Mouse (Mus musculus): ENCODE data around the gene Tmem160. TPM values are rescaled to one million over a fixed set of nuclear protein-coding genes. Genes with fewer than 3 reads are reported as not detected.

Tmem160 gene
- polyA plus RNA-seq (2016; fragmentation: Nextera tagmentation; extraction: Ambion mirVana) = 57.7 and 66.8 TPM in 2 replicates

DNA sequence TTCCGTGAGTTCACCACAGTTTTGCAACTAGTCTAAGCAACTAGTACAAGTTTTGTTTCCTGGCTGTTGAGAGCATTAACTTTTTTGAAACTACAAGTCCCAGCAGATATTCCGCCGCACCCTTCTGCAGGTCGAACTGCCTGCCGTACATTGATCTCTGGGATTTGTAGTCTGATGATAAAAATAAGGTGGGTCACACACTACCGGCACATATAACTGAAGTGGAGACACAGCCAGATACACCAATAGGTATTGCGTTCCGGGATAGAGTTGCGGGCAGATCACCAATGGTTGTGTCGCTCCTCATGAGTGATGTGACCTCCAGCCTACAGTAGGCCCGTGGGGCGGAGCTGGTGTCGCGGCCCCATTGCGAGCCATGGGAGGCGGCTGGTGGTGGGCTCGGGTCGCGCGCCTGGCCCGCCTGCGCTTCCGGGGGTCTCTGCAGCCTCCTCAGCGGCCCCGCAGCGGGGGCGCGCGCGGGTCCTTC is at the start of gene Tmem160:
TSS of gene Tmem160 (plus strand) at position 193 of the 487 bp plus-strand sequence.
- ATAC-seq (ENCODE audit: insufficient number of reproducible peaks, insufficient read depth, low FRiP score, low TSS enrichment) = peak; percentile 97
- H3K36me3 ChIP-seq = peaks cover 9% of the 10 kb centered on the region; the same call in 1 of the 2 replicates
- peak within 1 kb of the TSS; percentile 62; the same call in 1 of the 2 replicates for H3K9ac ChIP-seq
- WGBS = under 1% methylated on average over 25 of the region's 30 CpGs
- H3K4me2 ChIP-seq (replicated peaks) = peak within 1 kb of the TSS; percentile 63
- H3K9me3 ChIP-seq = no peaks in the 10 kb centered on the region
- H3K4me3 ChIP-seq = peak within 1 kb of the TSS; percentile 71
- peak within 1 kb of the TSS; percentile 24; the same call in 1 of the 2 replicates for H3K27ac ChIP-seq
- peaks cover 7% of the 10 kb centered on the region for H3K4me1 ChIP-seq
- no peaks in the 10 kb centered on the region for H3K27me3 ChIP-seq

DNA sequence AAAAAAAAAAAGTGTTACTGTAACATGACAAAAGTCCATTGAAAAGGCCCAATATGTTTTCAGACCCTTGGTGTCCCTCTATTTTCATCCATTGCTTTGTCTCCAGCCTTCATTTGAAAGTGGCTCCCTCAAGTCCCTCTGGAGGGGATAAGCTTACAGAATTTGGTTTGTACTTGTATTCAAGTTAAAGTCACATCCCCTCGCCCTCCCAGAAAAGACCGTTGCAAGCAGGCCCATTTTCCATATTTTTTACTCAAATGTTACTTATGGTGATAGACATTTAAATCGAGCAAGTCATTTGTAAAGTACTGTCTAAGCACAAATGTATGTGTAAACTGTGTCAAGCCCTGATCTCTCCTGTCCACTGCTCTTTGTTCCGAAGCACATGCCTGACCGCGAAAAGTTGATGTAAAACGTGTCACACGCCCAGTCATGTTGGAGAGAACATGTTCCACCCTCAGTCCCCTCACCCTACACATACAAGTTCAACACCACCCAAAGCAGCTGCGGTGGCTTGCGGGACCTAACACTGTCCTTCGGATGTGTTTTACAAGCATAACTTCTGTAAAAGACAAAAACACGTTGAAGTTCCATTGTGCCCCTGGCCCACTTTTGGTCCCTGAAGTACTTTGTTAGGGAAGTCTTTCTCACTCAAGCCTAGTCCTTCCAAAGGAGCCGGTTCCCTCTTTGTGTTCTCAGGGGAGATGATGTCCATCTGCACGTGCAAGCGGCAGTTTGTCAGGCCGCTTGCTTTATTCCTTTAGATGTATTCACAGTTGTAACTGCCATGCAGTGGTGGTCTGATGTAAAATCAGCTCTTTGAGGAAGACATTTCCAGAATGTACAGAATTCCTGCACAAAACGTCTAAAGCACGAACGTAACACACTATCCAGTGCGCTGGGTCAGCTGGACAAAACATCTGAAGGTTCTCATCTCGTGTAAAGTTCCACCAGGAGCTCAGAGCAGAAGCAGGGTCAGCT is 49.3 kb upstream of the Tmem160 start:
- WGBS = 46% methylated on average over 21 of the region's 21 CpGs
- peak overlapping the region; percentile 100 for H3K27ac ChIP-seq
- H3K4me3 ChIP-seq = peak overlapping the region; percentile 91
- peaks cover 35% of the 10 kb centered on the region for H3K4me1 ChIP-seq
- no peak for ATAC-seq (ENCODE audit: insufficient number of reproducible peaks, insufficient read depth, low FRiP score, low TSS enrichment)
- H3K9ac ChIP-seq = peak overlapping the region; percentile 99
- H3K4me2 ChIP-seq (replicated peaks) = peak overlapping the region; percentile 72
- no peaks in the 10 kb centered on the region for H3K27me3 ChIP-seq
- H3K9me3 ChIP-seq = no peaks in the 10 kb centered on the region
- no peaks in the 10 kb centered on the region; the same call in 1 of the 2 replicates for H3K36me3 ChIP-seq

DNA sequence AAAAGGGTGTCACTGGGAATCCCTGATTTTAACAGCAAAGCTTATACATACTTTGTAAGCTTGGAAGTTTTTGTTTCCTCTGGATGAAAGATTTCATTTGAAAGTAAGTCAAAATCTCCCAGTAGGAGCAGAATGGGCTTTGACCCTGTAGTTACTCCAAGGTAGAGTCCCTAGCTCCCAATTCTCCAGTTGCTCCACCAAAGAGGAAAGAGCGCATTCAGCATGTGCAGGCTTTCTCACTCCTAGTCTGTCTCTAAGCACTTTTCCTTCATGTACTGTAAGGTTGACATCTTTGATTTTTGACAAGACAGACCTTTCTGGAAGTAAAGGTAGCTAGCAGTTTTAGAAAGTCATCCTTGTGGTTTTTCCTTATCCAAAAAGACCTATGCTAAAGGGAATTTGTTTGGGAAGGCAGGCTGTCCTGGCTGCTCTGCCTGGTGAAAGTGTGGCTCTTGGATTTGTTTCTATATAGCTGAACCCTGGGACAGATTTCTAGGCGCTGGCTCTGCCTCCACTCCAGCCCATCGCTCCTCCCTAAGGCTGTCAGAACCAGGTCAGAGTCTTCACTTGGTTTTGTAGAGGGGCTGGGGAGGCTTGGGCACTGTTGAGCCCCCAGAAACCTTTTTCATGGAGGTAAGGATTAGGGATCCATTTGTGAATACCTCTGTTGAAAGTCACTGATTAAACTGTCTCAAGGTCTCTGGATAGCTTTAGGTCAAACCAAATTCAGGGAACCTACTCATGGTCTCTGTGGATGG is 48.1 kb upstream of the Tmem160 start:
- H3K27me3 ChIP-seq = no peaks in the 10 kb centered on the region
- no peaks in the 10 kb centered on the region for H3K9me3 ChIP-seq
- H3K36me3 ChIP-seq = no peaks in the 10 kb centered on the region; the same call in 1 of the 2 replicates
- H3K4me3 ChIP-seq = no peak overlapping the region
- peaks cover 30% of the 10 kb centered on the region for H3K4me1 ChIP-seq
- H3K4me2 ChIP-seq (replicated peaks) = peak overlapping the region; percentile 7
- no peak for ATAC-seq (ENCODE audit: insufficient number of reproducible peaks, insufficient read depth, low FRiP score, low TSS enrichment)
- H3K9ac ChIP-seq = peak overlapping the region; percentile 33
- WGBS = 71% methylated on average over 3 of the region's 3 CpGs
- peak overlapping the region; percentile 80 for H3K27ac ChIP-seq

DNA sequence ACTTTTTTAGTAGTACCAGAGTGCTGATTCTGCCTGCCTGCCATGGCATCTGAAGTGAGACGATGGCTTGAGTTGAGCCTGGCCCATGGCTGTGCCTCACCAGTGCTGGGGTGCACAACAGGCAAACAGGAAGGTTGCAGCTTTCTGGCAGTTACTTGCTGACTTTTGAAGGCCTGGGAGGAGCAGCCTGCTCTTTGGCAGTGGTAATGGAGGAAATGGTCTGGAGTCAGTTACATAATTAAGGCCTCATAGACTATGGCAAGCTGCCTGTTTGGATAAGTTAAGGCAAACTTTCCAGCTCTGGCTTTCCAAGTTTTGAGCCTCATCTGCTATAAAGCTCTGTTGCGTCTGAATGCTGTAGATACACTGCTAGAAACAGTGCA is 47.5 kb upstream of the Tmem160 start:
- no peaks in the 10 kb centered on the region for H3K9me3 ChIP-seq
- peak overlapping the region; percentile 33; the same call in 1 of the 2 replicates for H3K9ac ChIP-seq
- 0 out of 2 replicates have a peak overlapping the region, but pooled peaks have one; percentile 12 for H3K4me3 ChIP-seq
- H3K36me3 ChIP-seq = no peaks in the 10 kb centered on the region; the same call in 1 of the 2 replicates
- H3K4me2 ChIP-seq (replicated peaks) = peak overlapping the region; percentile 7
- peaks cover 30% of the 10 kb centered on the region for H3K4me1 ChIP-seq
- WGBS = 63% methylated on average over 2 of the region's 2 CpGs
- peak overlapping the region; percentile 80 for H3K27ac ChIP-seq
- no peaks in the 10 kb centered on the region for H3K27me3 ChIP-seq
- ATAC-seq (ENCODE audit: insufficient number of reproducible peaks, insufficient read depth, low FRiP score, low TSS enrichment) = no peak

DNA sequence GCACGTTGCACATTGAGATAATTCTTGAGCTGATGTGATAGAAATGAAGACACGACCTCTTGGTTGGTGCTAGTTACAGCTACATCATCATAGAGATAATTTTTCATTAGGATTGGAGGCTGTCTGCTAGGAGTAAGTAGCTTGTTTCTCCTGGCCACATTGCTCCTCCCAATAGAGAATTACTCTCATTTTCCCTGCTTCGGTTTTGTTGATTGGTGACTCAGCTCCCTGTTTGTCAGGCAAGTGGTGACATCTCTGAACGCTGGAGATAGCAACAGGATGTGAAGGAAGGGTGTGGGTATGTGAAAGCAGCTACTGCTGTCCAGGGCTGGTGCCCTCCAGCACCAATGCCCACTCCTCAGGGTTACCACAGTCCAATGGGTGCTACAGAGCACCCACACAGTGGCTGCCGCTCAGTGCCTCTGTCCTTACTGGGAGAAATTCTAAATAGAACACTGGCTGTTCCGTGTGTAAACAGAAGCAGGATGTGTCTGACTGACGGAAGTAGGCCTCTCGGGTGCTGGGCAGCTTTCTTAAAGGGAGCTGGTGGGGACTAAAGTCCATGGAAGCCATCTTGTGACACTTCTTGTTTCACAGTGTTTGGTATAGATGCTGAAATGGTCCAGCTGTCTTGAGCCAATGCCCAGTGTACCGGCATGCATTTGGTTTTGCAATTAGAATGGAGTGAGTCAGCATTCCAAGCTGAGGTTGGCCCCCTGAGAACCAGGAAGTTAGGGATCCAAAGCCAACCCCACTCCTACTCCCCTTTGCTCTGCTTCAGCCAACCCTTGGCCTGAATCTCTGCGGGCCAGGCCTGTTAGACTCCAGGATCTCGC is 46.8 kb upstream of the Tmem160 start:
- peak overlapping the region; percentile 7 for H3K4me2 ChIP-seq (replicated peaks)
- peak overlapping the region; percentile 80 for H3K27ac ChIP-seq
- no peaks in the 10 kb centered on the region for H3K9me3 ChIP-seq
- 65% methylated on average over 11 of the region's 11 CpGs for WGBS
- peaks cover 30% of the 10 kb centered on the region for H3K4me1 ChIP-seq
- ATAC-seq (ENCODE audit: insufficient number of reproducible peaks, insufficient read depth, low FRiP score, low TSS enrichment) = no peak
- H3K36me3 ChIP-seq = peaks cover 5% of the 10 kb centered on the region; the same call in 1 of the 2 replicates
- no peaks in the 10 kb centered on the region for H3K27me3 ChIP-seq
- peak overlapping the region; percentile 17; the same call in 1 of the 2 replicates for H3K9ac ChIP-seq
- 0 out of 2 replicates have a peak overlapping the region, but pooled peaks have one; percentile 5 for H3K4me3 ChIP-seq

DNA sequence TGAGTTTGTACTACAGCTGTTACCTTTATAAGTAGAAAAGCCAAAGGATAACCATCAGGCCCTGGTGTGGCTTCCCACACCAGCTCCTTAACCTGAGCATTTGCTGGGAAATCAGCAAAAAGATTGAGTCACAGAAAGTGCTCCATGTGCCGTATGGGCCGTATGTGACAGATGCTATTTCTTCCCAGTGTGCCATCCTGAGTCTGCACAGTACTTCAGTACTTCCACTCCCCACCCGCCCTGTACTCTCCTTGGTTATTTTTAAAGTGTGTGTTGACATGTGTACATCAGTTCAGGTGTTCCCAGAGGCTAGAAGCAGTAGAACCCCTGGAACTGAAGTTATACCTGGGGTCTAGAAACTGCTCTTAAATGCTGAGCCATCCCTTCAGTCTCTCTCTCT is 45.6 kb upstream of the Tmem160 start:
- H3K27me3 ChIP-seq = no peaks in the 10 kb centered on the region
- ATAC-seq (ENCODE audit: insufficient number of reproducible peaks, insufficient read depth, low FRiP score, low TSS enrichment) = no peak
- H3K27ac ChIP-seq = no peak overlapping the region
- H3K9ac ChIP-seq = no peak overlapping the region
- no peak overlapping the region for H3K4me2 ChIP-seq (replicated peaks)
- 92% methylated on average over 3 of the region's 3 CpGs for WGBS
- H3K4me3 ChIP-seq = no peak overlapping the region
- no peaks in the 10 kb centered on the region for H3K9me3 ChIP-seq
- H3K4me1 ChIP-seq = peaks cover 30% of the 10 kb centered on the region
- peaks cover 15% of the 10 kb centered on the region for H3K36me3 ChIP-seq

DNA sequence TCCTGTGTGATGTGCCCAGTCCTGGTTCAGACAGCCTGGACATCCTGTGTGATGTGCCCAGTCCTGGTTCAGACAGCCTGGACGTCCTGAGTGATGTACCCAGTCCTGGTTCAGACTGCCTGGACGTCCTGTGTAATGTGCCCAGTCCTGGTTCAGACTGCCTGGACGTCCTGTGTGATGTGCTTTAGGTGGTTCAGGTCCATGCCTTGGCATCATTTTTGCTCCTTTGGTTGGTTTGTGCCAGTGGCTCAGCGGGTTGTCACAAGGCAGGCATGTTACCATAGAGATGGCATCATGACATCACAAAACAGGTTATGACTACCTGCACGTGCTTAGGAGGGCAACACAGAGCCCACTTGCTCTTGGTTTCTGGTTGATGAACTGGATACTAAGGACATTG is 41.5 kb upstream of the Tmem160 start:
- Histone ChIP-seq H3K4me1 (peaks cover 9% of the 10 kb centered on the region), H3K36me3 (peaks cover 35% of the 10 kb centered on the region), H3K4me3 (no peak overlapping the region), H3K4me2 (replicated peaks) (no peak overlapping the region), H3K27ac (no peak overlapping the region), H3K9me3 (no peaks in the 10 kb centered on the region), H3K9ac (no peak overlapping the region), H3K27me3 (no peaks in the 10 kb centered on the region)
- no peak for ATAC-seq (ENCODE audit: insufficient number of reproducible peaks, insufficient read depth, low FRiP score, low TSS enrichment)
- WGBS = 90% methylated on average over 5 of the region's 5 CpGs

DNA sequence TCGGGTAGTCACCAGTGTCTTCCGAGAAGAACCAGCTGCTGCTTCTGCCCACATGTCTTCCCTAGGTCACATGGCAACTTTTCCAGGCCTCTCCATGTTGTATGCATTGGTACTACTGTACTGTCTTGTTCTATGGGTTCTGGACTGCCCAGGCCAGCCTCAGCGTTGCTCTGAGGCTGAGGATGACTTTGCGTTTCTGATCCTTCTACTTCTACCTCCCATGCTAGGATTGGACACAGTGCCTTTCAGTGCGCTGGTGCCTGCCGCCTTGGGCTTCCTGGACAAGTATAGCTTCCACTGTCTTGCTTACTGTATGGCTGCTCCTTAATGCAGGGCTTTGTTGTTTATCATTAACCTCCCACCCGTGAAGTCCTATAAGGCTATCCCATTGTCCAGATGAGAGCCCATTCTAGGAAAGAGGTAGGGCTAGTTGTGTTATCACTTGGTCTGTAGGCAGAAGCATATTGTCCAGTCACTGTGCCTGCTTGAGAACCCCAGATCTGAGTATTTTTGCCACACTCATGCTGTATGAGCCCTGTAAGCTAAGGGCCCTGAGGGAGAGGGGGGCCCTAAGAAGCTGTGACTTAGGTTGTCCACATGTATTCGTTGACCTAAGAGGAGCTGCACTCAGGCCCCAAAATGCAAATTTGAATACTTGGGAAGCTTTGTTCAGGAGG is 40.2 kb upstream of the Tmem160 start:
- Histone ChIP-seq H3K4me3 (no peak overlapping the region), H3K4me2 (replicated peaks) (no peak overlapping the region), H3K9ac (no peak overlapping the region), H3K9me3 (no peaks in the 10 kb centered on the region), H3K4me1 (peaks cover 7% of the 10 kb centered on the region), H3K36me3 (peaks cover 46% of the 10 kb centered on the region), H3K27me3 (no peaks in the 10 kb centered on the region), H3K27ac (peak overlapping the region; percentile 46; the same call in 1 of the 2 replicates)
- WGBS = 89% methylated on average over 8 of the region's 8 CpGs
- no peak for ATAC-seq (ENCODE audit: insufficient number of reproducible peaks, insufficient read depth, low FRiP score, low TSS enrichment)

DNA sequence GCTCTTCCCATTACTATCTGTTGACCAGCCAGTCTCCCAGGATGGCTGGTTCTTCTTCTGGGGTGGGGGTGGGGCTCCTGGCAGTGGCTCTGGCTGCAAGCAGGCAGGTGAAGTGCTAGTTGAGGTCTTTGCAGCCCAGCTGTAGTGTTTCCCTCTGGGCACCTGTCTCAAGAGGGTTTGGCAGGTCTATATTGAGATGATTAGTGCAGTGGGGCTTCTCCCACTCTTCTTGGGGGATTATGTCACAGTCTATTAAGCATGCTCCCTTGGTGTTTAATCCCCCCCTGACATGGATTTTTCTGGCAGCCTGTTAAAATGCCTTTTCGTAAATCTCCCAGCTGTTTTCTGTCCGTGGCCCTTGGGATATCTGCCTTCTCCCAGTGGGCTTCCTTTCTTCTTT is 39.6 kb upstream of the Tmem160 start:
- ATAC-seq (ENCODE audit: insufficient number of reproducible peaks, insufficient read depth, low FRiP score, low TSS enrichment) = no peak
- Histone ChIP-seq H3K27me3 (no peaks in the 10 kb centered on the region), H3K4me3 (no peak overlapping the region), H3K9ac (no peak overlapping the region), H3K4me1 (peaks cover 7% of the 10 kb centered on the region), H3K9me3 (no peaks in the 10 kb centered on the region), H3K27ac (peak overlapping the region; percentile 46; the same call in 1 of the 2 replicates), H3K4me2 (replicated peaks) (no peak overlapping the region), H3K36me3 (peaks cover 52% of the 10 kb centered on the region)
- 70% methylated on average over 2 of the region's 2 CpGs for WGBS

DNA sequence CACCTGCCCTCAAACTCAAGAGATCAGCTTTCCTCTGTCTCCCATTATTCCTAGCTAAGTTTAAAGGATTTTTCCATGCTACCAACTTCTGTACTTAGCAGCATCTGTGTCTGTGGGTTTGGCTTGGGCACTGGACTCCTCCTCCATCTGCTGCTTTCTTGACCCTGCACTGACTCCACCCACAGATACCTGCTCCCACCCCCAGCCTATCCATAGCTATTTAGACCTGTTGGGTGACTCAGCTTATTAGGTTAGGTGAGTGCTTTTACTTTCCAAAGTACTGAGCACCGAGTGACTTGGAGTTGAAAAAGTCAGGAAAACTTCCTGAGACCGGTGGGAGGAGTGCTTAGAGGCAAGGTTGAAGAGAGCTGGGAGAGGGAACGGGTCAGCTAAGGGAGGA is 37.2 kb upstream of the Tmem160 start:
- no peaks in the 10 kb centered on the region for H3K9me3 ChIP-seq
- WGBS = 87% methylated on average over 3 of the region's 3 CpGs
- no peak overlapping the region for H3K9ac ChIP-seq
- H3K27ac ChIP-seq = 0 out of 2 replicates have a peak overlapping the region, but pooled peaks have one; percentile 3
- H3K4me3 ChIP-seq = no peak overlapping the region
- no peaks in the 10 kb centered on the region for H3K27me3 ChIP-seq
- peaks cover 73% of the 10 kb centered on the region for H3K36me3 ChIP-seq
- peaks cover 7% of the 10 kb centered on the region for H3K4me1 ChIP-seq
- no peak for ATAC-seq (ENCODE audit: insufficient number of reproducible peaks, insufficient read depth, low FRiP score, low TSS enrichment)
- no peak overlapping the region for H3K4me2 ChIP-seq (replicated peaks)

Measured in embryonic facial prominence, embryonic 12.5 days (tissue).